Mouse (Mus musculus): ENCODE data around the gene Cdc27. TPM values are rescaled to one million over a fixed set of nuclear protein-coding genes. Genes with fewer than 3 reads are reported as not detected.

Cdc27 gene
- total and polyA plus RNA-seq, 3 experiments: 4.6 to 24.6 (median 23.2) TPM

DNA sequence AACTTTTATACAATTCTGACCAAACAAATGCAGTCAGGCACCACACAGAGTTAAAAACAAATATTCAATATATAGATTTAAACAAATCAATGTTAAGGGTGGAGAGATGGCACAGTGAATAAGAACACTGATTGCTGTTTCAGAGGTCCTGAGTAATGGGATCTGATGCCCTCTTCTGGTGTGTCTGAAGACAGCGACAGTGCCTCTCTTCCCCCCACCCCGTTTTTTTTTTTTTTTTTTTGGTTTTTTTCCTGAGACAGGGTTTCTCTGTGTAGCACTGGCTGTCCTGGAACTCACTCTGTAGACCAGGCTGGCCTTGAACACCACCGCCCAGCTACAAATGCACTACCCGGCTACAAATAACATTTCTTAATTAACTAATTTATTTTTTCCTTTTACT lies 42.0 kb downstream of the Cdc27 start:
- Histone ChIP-seq H3K36me3 (ENCODE audit: control insufficient read depth, insufficient read depth, low read length) (peaks cover 2% of the 10 kb centered on the region; the same call in 1 of the 2 replicates), H3K4me3 (no peak overlapping the region), H3K27ac (no peak overlapping the region), H3K79me2 (replicated peaks; ENCODE audit: control insufficient read depth, insufficient read depth, low read length) (no peaks in the 10 kb centered on the region), H3K9ac (ENCODE audit: low read depth, low read length) (no peak overlapping the region), H3K4me1 (ENCODE audit: control insufficient read depth, insufficient read depth, low read length) (no peaks in the 10 kb centered on the region), H3K27me3 (ENCODE audit: control insufficient read depth, insufficient read depth, low read length) (no peaks in the 10 kb centered on the region)
- intact Hi-C loops (cut with DNase I): loop anchor here (5.0 kb wide), 1 partner anchor 191 kb away; no protein-coding TSS in a partner anchor
- WGBS: 83% methylated on average over 4 of the region's 4 CpGs
- no peak for TF ChIP-seq EP300 (IDR thresholded peaks at IDR 0.05; ENCODE audit: insufficient read depth, low read depth, low read length)
- TF ChIP-seq CTCF (IDR thresholded peaks at IDR 0.05): no peak
- TF ChIP-seq POLR2A (IDR thresholded peaks at IDR 0.05; ENCODE audit: insufficient read depth, low read depth, low read length): no peak
- no peak for DNase-seq

DNA sequence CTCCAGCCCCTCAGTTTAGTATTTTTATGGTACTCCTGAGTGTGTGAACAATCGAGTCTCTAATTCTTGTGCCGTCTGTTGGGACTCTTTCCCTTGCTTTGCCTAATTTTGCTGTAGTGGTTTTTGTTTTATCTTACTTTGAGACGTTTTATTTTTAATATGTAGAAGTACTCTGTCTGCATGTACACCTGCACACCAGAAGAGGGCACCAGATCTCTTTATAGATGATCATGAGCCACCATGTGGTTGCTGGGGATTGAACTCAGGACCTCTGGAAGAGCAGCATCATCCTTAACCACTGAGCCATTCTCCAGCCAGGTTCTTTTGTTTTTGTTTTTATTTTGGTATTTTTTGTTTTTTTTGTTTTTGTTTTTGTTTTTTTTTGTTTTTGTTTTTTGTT lies 62.1 kb downstream of the Cdc27 start:
- no peaks in the 10 kb centered on the region for H3K4me1 ChIP-seq (ENCODE audit: control insufficient read depth, insufficient read depth, low read length)
- no peaks in the 10 kb centered on the region for H3K27me3 ChIP-seq (ENCODE audit: control insufficient read depth, insufficient read depth, low read length)
- intact Hi-C loops (cut with DNase I): no loop called here
- WGBS: 66% methylated on average over 3 of the region's 3 CpGs
- no peak for TF ChIP-seq EP300 (IDR thresholded peaks at IDR 0.05; ENCODE audit: insufficient read depth, low read depth, low read length)
- peak; percentile 37 for TF ChIP-seq CTCF (IDR thresholded peaks at IDR 0.05)
- DNase-seq: no peak
- no peaks in the 10 kb centered on the region for H3K79me2 ChIP-seq (replicated peaks; ENCODE audit: control insufficient read depth, insufficient read depth, low read length)
- no peak overlapping the region for H3K27ac ChIP-seq
- H3K4me3 ChIP-seq: no peak overlapping the region
- no peaks in the 10 kb centered on the region for H3K36me3 ChIP-seq (ENCODE audit: control insufficient read depth, insufficient read depth, low read length)
- H3K9ac ChIP-seq (ENCODE audit: low read depth, low read length): no peak overlapping the region

DNA sequence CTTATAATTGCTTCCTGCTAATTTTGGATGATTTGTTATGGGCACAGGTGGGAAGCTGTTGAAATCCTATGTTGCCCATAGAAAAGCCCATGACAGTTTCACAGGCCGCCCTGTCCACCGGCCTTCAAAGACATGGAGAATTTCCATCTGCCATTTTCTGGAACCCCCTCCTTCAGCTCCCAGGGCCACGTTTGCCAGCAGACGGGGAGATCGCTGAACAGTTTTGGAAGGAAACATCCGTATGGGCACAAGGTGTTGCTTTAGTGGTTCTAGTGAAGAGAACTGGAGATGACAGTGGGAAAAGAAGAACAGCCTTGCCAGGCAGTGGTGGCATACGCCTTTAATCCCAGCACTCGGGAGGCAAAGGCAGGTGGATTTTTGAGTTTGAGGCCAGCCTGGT lies 68.4 kb downstream of the Cdc27 start:
- no peaks in the 10 kb centered on the region for H3K4me1 ChIP-seq (ENCODE audit: control insufficient read depth, insufficient read depth, low read length)
- no peak overlapping the region for H3K4me3 ChIP-seq
- H3K27ac ChIP-seq: no peak overlapping the region
- no peak for DNase-seq
- no peaks in the 10 kb centered on the region for H3K79me2 ChIP-seq (replicated peaks; ENCODE audit: control insufficient read depth, insufficient read depth, low read length)
- H3K36me3 ChIP-seq (ENCODE audit: control insufficient read depth, insufficient read depth, low read length): no peaks in the 10 kb centered on the region
- H3K9ac ChIP-seq (ENCODE audit: low read depth, low read length): no peak overlapping the region
- H3K27me3 ChIP-seq (ENCODE audit: control insufficient read depth, insufficient read depth, low read length): no peaks in the 10 kb centered on the region
- intact Hi-C loops (cut with DNase I): no loop called here
- 86% methylated on average over 8 of the region's 8 CpGs for WGBS
- TF ChIP-seq EP300 (IDR thresholded peaks at IDR 0.05; ENCODE audit: insufficient read depth, low read depth, low read length) (no peak), POLR2A (IDR thresholded peaks at IDR 0.05; ENCODE audit: insufficient read depth, low read depth, low read length) (no peak), CTCF (IDR thresholded peaks at IDR 0.05) (no peak)

DNA sequence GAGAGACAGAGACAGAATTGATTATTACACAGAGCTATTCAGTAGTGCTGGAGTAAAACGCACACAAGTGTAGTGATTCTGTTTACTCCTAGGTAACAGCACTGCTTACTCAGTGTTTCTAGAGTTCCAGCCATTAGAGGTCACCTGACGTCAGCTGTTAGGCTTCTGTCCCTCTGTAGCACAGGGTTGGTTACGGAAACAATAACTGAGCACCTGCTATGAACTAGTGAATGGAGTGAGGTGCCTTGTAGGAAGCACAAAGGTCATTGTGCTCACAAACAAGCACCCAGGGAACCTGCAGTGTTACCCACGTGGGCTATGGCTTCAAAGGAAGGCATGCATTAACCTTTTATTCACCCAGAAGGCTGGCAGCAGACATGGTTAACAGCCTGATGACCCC lies 70.9 kb downstream of the Cdc27 start:
- intact Hi-C loops (cut with DNase I): no loop called here
- H3K9ac ChIP-seq (ENCODE audit: low read depth, low read length): no peak overlapping the region
- TF ChIP-seq POLR2A (IDR thresholded peaks at IDR 0.05; ENCODE audit: insufficient read depth, low read depth, low read length) (no peak), EP300 (IDR thresholded peaks at IDR 0.05; ENCODE audit: insufficient read depth, low read depth, low read length) (no peak), CTCF (IDR thresholded peaks at IDR 0.05) (no peak)
- H3K4me3 ChIP-seq: no peak overlapping the region
- H3K27me3 ChIP-seq (ENCODE audit: control insufficient read depth, insufficient read depth, low read length): no peaks in the 10 kb centered on the region
- H3K79me2 ChIP-seq (replicated peaks; ENCODE audit: control insufficient read depth, insufficient read depth, low read length): no peaks in the 10 kb centered on the region
- no peaks in the 10 kb centered on the region for H3K36me3 ChIP-seq (ENCODE audit: control insufficient read depth, insufficient read depth, low read length)
- no peak overlapping the region for H3K27ac ChIP-seq
- DNase-seq: no peak
- no peaks in the 10 kb centered on the region for H3K4me1 ChIP-seq (ENCODE audit: control insufficient read depth, insufficient read depth, low read length)
- 71% methylated on average over 4 of the region's 4 CpGs for WGBS

DNA sequence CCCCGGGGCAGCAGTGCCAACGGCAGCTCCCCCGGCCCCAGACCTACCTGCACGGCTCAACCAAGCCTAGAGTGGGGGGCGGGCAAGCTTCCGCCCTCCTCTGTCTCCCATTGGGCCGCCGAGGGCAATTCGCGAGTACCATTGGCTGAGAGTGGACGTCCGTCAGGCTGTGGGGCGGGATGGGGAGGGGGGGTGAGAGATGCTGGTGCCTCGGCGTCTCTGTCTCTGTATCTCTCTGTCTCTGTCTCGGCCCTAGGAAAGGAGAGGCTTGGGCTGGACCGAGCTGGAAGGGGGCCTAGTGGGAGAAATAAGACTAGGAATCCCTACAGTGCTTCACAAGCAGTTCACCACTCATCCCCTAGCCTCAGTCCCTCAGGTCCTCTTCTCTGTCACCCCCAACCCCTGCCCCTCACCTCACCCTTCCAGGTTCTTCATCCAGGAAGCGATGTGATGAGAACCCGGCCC lies 81.0 kb downstream of the Cdc27 start:
- peak overlapping the region; percentile 67 for H3K27ac ChIP-seq
- intact Hi-C loops (cut with DNase I): no loop called here
- peak overlapping the region; percentile 89 for H3K9ac ChIP-seq (ENCODE audit: low read depth, low read length)
- TF ChIP-seq POLR2A (IDR thresholded peaks at IDR 0.05; ENCODE audit: insufficient read depth, low read depth, low read length) (peak; percentile 57; the same call in 1 of the 2 replicates), EP300 (IDR thresholded peaks at IDR 0.05; ENCODE audit: insufficient read depth, low read depth, low read length) (no peak)
- H3K4me3 ChIP-seq: peak overlapping the region; percentile 68
- no peaks in the 10 kb centered on the region; the same call in 1 of the 2 replicates for H3K36me3 ChIP-seq (ENCODE audit: control insufficient read depth, insufficient read depth, low read length)
- no peaks in the 10 kb centered on the region for H3K27me3 ChIP-seq (ENCODE audit: control insufficient read depth, insufficient read depth, low read length)
- peaks cover 3% of the 10 kb centered on the region; the same call in 1 of the 2 replicates for H3K79me2 ChIP-seq (replicated peaks; ENCODE audit: control insufficient read depth, insufficient read depth, low read length)
- peak; percentile 93 to 94 for DNase-seq
- peaks cover 1% of the 10 kb centered on the region for H3K4me1 ChIP-seq (ENCODE audit: control insufficient read depth, insufficient read depth, low read length)
- under 1% methylated on average over 18 of the region's 19 CpGs for WGBS

DNA sequence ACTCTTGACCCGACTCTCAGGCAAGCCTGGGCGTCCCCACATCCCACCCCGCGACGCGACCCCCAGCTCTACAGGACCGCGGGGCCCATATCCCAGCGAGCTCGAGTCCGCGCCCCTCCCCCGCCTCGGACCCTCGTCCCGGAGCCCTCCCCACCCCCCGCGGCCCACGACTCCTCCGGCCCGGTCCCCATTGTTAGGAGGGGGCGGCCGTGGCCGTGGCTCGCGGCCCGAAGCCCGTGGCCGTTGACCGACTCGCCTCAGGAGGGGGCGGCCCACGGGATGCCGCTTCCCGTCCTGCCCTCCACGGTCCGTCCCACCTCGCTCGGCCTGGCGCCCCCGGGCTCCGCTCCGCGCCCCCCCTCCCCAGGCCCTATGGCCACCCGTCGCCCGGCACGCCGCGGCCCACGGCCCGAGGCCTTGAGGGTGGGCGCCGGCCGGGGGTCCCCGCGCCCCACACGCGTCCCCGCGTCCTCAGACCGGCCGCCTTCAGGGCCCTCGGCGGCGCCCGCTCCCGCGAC lies 81.6 kb downstream of the Cdc27 start, which contains the start of gene Kansl1:
Gene Kansl1 (minus strand): TSS at position 111 of the 518 bp plus-strand sequence.
- DNase-seq: no peak
- intact Hi-C loops (cut with DNase I): no loop called here
- Histone ChIP-seq H3K27ac (peak within 1 kb of the TSS; percentile 67), H3K79me2 (replicated peaks; ENCODE audit: control insufficient read depth, insufficient read depth, low read length) (peaks cover 3% of the 10 kb centered on the region; the same call in 1 of the 2 replicates), H3K36me3 (ENCODE audit: control insufficient read depth, insufficient read depth, low read length) (no peaks in the 10 kb centered on the region; the same call in 1 of the 2 replicates), H3K4me3 (peak within 1 kb of the TSS; percentile 68), H3K9ac (ENCODE audit: low read depth, low read length) (peak within 1 kb of the TSS; percentile 89), H3K4me1 (ENCODE audit: control insufficient read depth, insufficient read depth, low read length) (peaks cover 1% of the 10 kb centered on the region), H3K27me3 (ENCODE audit: control insufficient read depth, insufficient read depth, low read length) (no peaks in the 10 kb centered on the region)
- WGBS: 1% methylated on average over 46 of the region's 69 CpGs
- TF ChIP-seq POLR2A (IDR thresholded peaks at IDR 0.05; ENCODE audit: insufficient read depth, low read depth, low read length) (no peak), CTCF (IDR thresholded peaks at IDR 0.05) (no peak), EP300 (IDR thresholded peaks at IDR 0.05; ENCODE audit: insufficient read depth, low read depth, low read length) (no peak)
